Mouse (Mus musculus): Measurements from ENCODE around the gene Cd84. TPM values are rescaled to one million over a fixed set of nuclear protein-coding genes. Genes with fewer than 3 reads are reported as not detected.
"Not testable (repeated sequence)": the region's sequence is repeated elsewhere in the genome, so short reads cannot be mapped to it uniquely, and the experiment has no call there.

The Cd84 gene
- polyA plus RNA-seq, 1 experiment from 2014 or later, result 1.2 TPM

DNA sequence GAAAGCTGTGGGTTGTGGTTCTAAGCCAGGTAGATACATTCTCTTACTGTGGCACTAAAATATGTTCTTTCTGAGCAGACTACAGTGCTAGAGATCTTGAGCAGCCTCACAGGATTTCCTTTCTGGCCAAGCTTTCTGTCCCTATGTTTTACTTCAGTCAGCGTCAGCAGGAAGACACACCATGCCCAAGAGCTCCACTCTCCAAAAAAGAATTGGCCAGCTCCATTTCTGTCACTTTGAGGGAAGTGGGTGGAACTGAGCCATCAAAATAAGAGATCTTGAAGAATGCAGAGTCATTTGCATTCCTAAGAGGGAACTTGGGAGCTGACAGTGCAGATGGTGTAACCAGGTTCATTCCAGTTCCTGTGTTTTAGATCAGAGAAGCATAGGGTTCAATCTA is 47.5 kb downstream of the Cd84 start:
- Histone ChIP-seq H3K4me3 (ENCODE audit: low read depth, low read length) (no peak overlapping the region), H3K27ac (ENCODE audit: low read depth, low read length) (no peak overlapping the region), H3K36me3 (ENCODE audit: control insufficient read depth, insufficient read depth, low read length) (no peaks in the 10 kb centered on the region), H3K9me3 (replicated peaks; ENCODE audit: control insufficient read depth, low read length) (no peaks in the 10 kb centered on the region), H3K27me3 (replicated peaks; ENCODE audit: control insufficient read depth, insufficient read depth, low read length) (no peaks in the 10 kb centered on the region), H3K4me2 (ENCODE audit: low read length) (no peak overlapping the region), H3K9ac (ENCODE audit: low read length) (no peak overlapping the region), H3K4me1 (ENCODE audit: control insufficient read depth, insufficient read depth, low read length) (no peaks in the 10 kb centered on the region)
- ATAC-seq (no peak), DNase-seq (ENCODE audit: low spot score) (no peak)
- 81% methylated on average over 1 of the region's 1 CpGs for WGBS

DNA sequence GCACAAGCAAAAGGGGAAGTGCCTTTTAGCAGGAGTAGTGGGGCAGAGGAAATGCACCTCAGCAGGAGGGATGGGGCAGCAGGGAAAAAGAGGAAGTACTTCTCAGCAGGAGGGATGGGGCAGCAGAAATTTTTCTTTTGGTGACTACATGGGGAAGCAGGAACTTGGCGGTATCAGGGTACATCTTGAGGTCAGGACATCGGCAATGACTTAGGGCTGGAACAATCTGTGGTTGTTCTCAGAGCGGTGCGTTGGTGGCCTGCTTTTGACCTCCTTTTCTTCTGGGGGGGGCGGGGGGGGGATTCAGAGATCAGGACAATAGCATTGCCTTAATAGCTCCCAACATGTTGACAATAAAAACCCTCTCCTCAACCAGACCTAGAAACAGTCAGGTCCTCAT is 55.9 kb downstream of the Cd84 start, which contains the start of gene Gm10521:
Gene Gm10521 (plus strand): TSS at position 301 of the 400 bp plus-strand sequence.
- H3K9me3 ChIP-seq (replicated peaks; ENCODE audit: control insufficient read depth, low read length); ATAC-seq; H3K9ac ChIP-seq (ENCODE audit: low read length); H3K4me2 ChIP-seq (ENCODE audit: low read length); H3K27ac ChIP-seq (ENCODE audit: low read depth, low read length); H3K4me3 ChIP-seq (ENCODE audit: low read depth, low read length); H3K36me3 ChIP-seq (ENCODE audit: control insufficient read depth, insufficient read depth, low read length); H3K27me3 ChIP-seq (replicated peaks; ENCODE audit: control insufficient read depth, insufficient read depth, low read length); H3K4me1 ChIP-seq (ENCODE audit: control insufficient read depth, insufficient read depth, low read length); DNase-seq (ENCODE audit: low spot score): not testable (repeated sequence)
- 77% methylated on average over 5 of the region's 5 CpGs for WGBS

DNA sequence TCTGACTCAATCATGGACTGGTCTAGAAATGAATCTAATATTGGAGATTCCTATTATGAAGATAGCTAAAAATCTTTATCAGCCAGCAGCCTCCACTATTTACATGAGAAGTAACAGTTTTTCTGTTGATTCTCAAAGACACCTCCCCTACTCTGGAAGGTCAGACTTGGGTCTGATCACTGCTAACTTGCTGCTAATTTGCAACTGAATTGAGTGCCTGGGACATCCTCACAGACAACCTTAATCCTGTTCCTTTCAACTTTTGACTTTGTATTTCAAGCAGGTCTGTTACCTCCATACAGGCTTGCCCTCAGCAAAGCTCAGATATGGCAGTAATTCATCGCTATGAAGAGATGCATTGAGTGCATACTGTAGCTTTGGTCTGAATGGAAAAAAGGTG is 64.5 kb downstream of the Cd84 start:
- H3K9ac ChIP-seq (ENCODE audit: low read length), result no peak overlapping the region
- H3K4me1 ChIP-seq (ENCODE audit: control insufficient read depth, insufficient read depth, low read length), result no peaks in the 10 kb centered on the region
- H3K27me3 ChIP-seq (replicated peaks; ENCODE audit: control insufficient read depth, insufficient read depth, low read length), result no peaks in the 10 kb centered on the region
- no peak overlapping the region for H3K4me2 ChIP-seq (ENCODE audit: low read length)
- WGBS, result 92% methylated on average over 1 of the region's 1 CpGs
- H3K36me3 ChIP-seq (ENCODE audit: control insufficient read depth, insufficient read depth, low read length), result no peaks in the 10 kb centered on the region
- no peak overlapping the region for H3K4me3 ChIP-seq (ENCODE audit: low read depth, low read length)
- no peak for ATAC-seq
- no peak for DNase-seq (ENCODE audit: low spot score)
- no peak overlapping the region for H3K27ac ChIP-seq (ENCODE audit: low read depth, low read length)
- no peaks in the 10 kb centered on the region for H3K9me3 ChIP-seq (replicated peaks; ENCODE audit: control insufficient read depth, low read length)

DNA sequence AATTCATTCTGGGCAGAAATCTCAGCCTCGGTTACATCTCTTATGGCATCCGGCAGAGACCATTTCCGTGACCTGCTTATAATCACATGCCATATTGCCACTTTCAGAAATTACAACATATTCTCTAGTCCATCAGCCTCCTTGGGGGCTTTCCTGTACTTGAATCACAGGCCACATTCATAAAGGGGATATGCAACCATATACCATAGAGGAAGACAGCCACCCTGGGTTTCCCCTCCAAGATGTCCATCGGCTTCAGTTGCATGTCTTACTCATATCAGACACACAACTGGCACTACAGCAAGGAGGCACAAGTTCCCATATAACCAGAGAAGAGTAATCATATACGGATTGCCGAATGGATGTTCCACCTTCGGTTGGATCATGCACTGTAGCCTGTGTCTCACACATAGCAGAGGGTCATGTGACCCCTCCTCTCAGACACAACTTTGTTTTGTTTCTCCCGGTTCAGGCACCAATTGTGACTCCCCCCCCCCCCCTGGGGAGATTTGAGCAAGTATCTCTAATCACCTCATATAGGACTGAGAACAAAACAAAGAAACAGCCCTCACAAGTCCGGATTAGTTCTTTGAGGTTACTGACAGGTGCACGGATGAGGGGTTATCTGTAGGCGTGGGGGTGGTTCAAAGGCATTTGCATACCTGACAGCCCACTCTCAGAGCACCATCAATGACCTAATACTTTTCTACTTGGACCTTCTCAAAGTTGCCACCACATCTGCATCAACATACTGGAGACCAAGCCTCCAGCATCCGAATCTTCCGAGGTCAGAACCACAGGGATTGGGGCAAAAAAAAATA is 76.4 kb downstream of the Cd84 start:
- Histone ChIP-seq H3K9ac (ENCODE audit: low read length) (no peak overlapping the region), H3K27ac (ENCODE audit: low read depth, low read length) (no peak overlapping the region), H3K4me2 (ENCODE audit: low read length) (no peak overlapping the region), H3K4me3 (ENCODE audit: low read depth, low read length) (no peak overlapping the region), H3K9me3 (replicated peaks; ENCODE audit: control insufficient read depth, low read length) (no peaks in the 10 kb centered on the region), H3K36me3 (ENCODE audit: control insufficient read depth, insufficient read depth, low read length) (no peaks in the 10 kb centered on the region), H3K27me3 (replicated peaks; ENCODE audit: control insufficient read depth, insufficient read depth, low read length) (no peaks in the 10 kb centered on the region), H3K4me1 (ENCODE audit: control insufficient read depth, insufficient read depth, low read length) (no peaks in the 10 kb centered on the region)
- 70% methylated on average over 13 of the region's 13 CpGs for WGBS
- ATAC-seq (no peak), DNase-seq (ENCODE audit: low spot score) (no peak)

DNA sequence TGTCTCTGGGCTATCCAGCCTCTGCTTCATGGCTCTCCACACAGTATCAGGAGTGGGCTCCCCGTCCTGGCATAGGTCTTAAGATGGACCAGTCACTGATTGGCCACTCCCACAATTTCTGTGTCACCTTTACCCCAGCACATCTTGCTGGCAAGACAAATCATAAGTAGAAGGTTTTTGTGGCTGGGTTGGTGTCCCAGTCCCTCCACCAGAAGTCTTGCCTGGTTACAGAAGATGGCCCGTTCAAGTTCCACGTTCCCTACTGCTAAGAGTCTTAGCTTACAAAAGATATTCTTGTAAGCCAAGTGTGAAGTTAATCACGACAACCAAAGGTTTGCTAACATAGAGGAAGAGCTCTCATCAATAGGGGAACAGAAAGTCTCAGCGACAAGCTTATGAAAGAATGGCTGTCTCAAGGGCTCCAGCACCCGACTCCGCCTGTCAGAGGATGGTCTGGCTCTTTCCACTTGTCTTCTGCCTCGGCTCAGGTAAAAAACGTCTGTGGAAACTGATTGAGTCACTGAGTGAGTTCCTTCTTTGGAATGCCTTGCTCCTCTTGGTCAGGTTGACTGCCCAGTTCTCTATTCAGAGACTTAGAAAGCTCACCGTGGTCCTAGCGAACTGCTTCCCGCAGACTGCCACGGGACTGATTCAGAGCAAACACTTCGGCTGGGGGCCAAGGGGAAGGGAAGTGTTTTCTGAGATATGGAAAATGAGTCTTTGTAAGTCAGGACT is 78.0 kb downstream of the Cd84 start, which contains the start of gene Slamf6:
Gene Slamf6 (plus strand): TSS at position 211 of the 735 bp plus-strand sequence.
- H3K27ac ChIP-seq (ENCODE audit: low read depth, low read length), result no peak within 1 kb of the TSS
- no peaks in the 10 kb centered on the region for H3K4me1 ChIP-seq (ENCODE audit: control insufficient read depth, insufficient read depth, low read length)
- H3K27me3 ChIP-seq (replicated peaks; ENCODE audit: control insufficient read depth, insufficient read depth, low read length), result no peaks in the 10 kb centered on the region
- no peak within 1 kb of the TSS for H3K9ac ChIP-seq (ENCODE audit: low read length)
- no peak within 1 kb of the TSS for H3K4me2 ChIP-seq (ENCODE audit: low read length)
- no peak for DNase-seq (ENCODE audit: low spot score)
- ATAC-seq, result no peak
- H3K4me3 ChIP-seq (ENCODE audit: low read depth, low read length), result no peak within 1 kb of the TSS
- WGBS, result 84% methylated on average over 14 of the region's 14 CpGs
- no peaks in the 10 kb centered on the region for H3K36me3 ChIP-seq (ENCODE audit: control insufficient read depth, insufficient read depth, low read length)
- H3K9me3 ChIP-seq (replicated peaks; ENCODE audit: control insufficient read depth, low read length), result no peaks in the 10 kb centered on the region

GRCm38 (mm10) chr1:171918136-171918920 is 78.8 kb downstream of the Cd84 start:
- Histone ChIP-seq H3K4me1 (ENCODE audit: control insufficient read depth, insufficient read depth, low read length) (no peaks in the 10 kb centered on the region), H3K9ac (ENCODE audit: low read length) (no peak overlapping the region), H3K27ac (ENCODE audit: low read depth, low read length) (no peak overlapping the region), H3K27me3 (replicated peaks; ENCODE audit: control insufficient read depth, insufficient read depth, low read length) (no peaks in the 10 kb centered on the region), H3K4me2 (ENCODE audit: low read length) (no peak overlapping the region), H3K9me3 (replicated peaks; ENCODE audit: control insufficient read depth, low read length) (no peaks in the 10 kb centered on the region), H3K4me3 (ENCODE audit: low read depth, low read length) (no peak overlapping the region), H3K36me3 (ENCODE audit: control insufficient read depth, insufficient read depth, low read length) (no peaks in the 10 kb centered on the region)
- no peak for ATAC-seq
- 87% methylated on average over 12 of the region's 12 CpGs for WGBS
- DNase-seq (ENCODE audit: low spot score), result no peak

DNA sequence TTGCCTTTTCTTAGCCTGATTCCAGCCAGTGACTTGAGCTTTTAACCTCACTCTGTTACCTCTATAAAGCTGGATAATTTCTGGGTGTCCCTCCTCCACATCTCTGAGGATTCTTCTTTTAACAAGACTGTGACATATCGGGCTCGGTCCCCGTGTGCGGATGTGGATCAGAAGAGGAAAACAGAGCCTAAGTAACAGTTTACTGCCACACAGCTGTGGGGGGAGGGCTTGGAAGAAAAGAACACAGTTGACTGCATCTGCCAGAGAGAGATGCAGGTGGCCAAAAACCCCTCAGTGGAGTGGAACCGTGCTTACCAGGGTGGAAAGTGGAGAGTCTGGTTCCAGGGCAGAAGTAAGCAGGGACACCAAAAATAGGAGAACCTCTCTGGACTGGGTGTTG is 79.7 kb downstream of the Cd84 start:
- no peak for ATAC-seq

DNA sequence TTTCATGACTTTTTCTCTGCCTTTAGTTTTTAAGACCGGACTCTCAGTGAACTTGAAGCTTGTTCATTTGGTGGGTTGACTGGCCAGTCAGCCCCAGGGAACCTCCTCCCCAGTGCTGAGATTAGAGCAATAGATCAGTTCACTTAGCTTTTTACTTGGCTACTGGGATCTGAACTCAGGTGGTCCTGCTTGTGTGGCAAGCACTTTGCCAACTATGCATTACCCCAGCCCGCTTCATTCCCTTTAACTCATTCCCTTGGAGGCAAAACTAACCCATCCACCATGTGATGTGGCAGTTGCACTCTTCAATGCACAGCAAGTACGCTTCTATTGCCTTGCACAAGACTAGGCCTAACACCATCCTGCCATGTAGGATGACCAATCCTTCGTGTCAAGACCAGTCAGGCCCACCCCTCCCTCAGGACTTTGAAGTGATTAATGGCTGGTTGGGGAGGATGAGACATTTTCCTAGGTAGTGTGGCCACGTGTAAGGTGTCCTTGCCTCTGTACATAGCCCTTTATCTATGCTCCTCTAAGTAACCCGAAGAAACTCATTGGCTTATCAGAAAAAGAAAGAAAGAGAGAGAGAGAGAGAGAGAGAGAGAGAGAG is 80.5 kb downstream of the Cd84 start:
- H3K9ac ChIP-seq (ENCODE audit: low read length), result no peak overlapping the region
- ATAC-seq, result no peak
- DNase-seq (ENCODE audit: low spot score), result no peak
- H3K4me1 ChIP-seq (ENCODE audit: control insufficient read depth, insufficient read depth, low read length), result no peaks in the 10 kb centered on the region
- no peak overlapping the region for H3K27ac ChIP-seq (ENCODE audit: low read depth, low read length)
- 85% methylated on average over 6 of the region's 6 CpGs for whole genome bisulfite sequencing
- H3K36me3 ChIP-seq (ENCODE audit: control insufficient read depth, insufficient read depth, low read length), result no peaks in the 10 kb centered on the region
- H3K27me3 ChIP-seq (replicated peaks; ENCODE audit: control insufficient read depth, insufficient read depth, low read length), result no peaks in the 10 kb centered on the region
- no peak overlapping the region for H3K4me3 ChIP-seq (ENCODE audit: low read depth, low read length)
- H3K4me2 ChIP-seq (ENCODE audit: low read length), result no peak overlapping the region
- no peaks in the 10 kb centered on the region for H3K9me3 ChIP-seq (replicated peaks; ENCODE audit: control insufficient read depth, low read length)

More for the DNA sequence above, 79.7 kb downstream of the Cd84 start:
- Histone ChIP-seq H3K9me3 (replicated peaks; ENCODE audit: control insufficient read depth, low read length) (no peaks in the 10 kb centered on the region), H3K4me3 (ENCODE audit: low read depth, low read length) (no peak overlapping the region), H3K27ac (ENCODE audit: low read depth, low read length) (no peak overlapping the region), H3K9ac (ENCODE audit: low read length) (no peak overlapping the region), H3K4me1 (ENCODE audit: control insufficient read depth, insufficient read depth, low read length) (no peaks in the 10 kb centered on the region), H3K27me3 (replicated peaks; ENCODE audit: control insufficient read depth, insufficient read depth, low read length) (no peaks in the 10 kb centered on the region), H3K36me3 (ENCODE audit: control insufficient read depth, insufficient read depth, low read length) (no peaks in the 10 kb centered on the region), H3K4me2 (ENCODE audit: low read length) (no peak overlapping the region)
- 89% methylated on average over 5 of the region's 5 CpGs for WGBS
- no peak for DNase-seq (ENCODE audit: low spot score)

All from forebrain, embryonic 14.5 days (tissue).